In genomic region chr5:35088785-35089613, GRCm38 (mm10) we compare ENCODE assay signal across 8 mouse cellular contexts. TPM values are rescaled to one million over a fixed set of nuclear protein-coding genes. Genes with fewer than 3 reads are reported as not detected.
DNase-seq lines count a peak whose midpoint lies in the region; ATAC-seq and TF ChIP-seq lines count a peak whose summit lies in the region.
"Had no signal": no experiment of that assay in that cellular context is flagged by ENCODE, and none has a peak within 500 bp of the region (broad histone marks: within the 10 kb centered on the region; RNA-seq: fewer than 3 reads in every experiment).

No protein-coding gene starts in this region.

- peaks cover 3% of the 10 kb centered on the region; the same call in 1 of the 2 replicates for H3K4me1 ChIP-seq in G1E (ENCODE audit: insufficient read depth, low read depth, low read length)
- H3K4me1 ChIP-seq in cerebellum, adult 2 months (ENCODE audit: control insufficient read depth, insufficient read depth, low read length), result no peaks in the 10 kb centered on the region
- H3K4me1 ChIP-seq: limb, embryonic 12.5 days had no signal

- 77% methylated on average over 9 of the region's 9 CpGs for WGBS in cerebellum, adult 2 months

- intact Hi-C loops in gastrocnemius, adult 2 months (cut with DNase I), result loop anchor here (2.0 kb wide), 1 partner anchor 38 kb away; no protein-coding TSS in a partner anchor

- DNase-seq in A20 (ENCODE audit: low read depth, low spot score) (peak; percentile 82), G1E (ENCODE audit: low spot score) (peak; percentile 48)
- DNase-seq in cerebellum, adult 2 months, result peak; percentile 61 to 73
- peak; percentile 87 for DNase-seq in gastrocnemius, adult 2 months
- DNase-seq in layer of hippocampus, postnatal 10 days (ENCODE audit: low spot score in 2 of 2), result peak; percentile 72
- DNase-seq in lung, postnatal 36 days, result peak; percentile 82
- DNase-seq in right cerebral cortex, postnatal 36 days (ENCODE audit: low spot score in 2 of 2), result peak; percentile 42 to 48

- peaks cover 44% of the 10 kb centered on the region for H3K36me3 ChIP-seq in G1E (replicated peaks)

- no peak overlapping the region for H3K27ac ChIP-seq in cerebellum, adult 2 months (ENCODE audit: insufficient read depth, low read length)
- H3K27ac ChIP-seq in gastrocnemius, adult 2 months, result no peak overlapping the region
- H3K27ac ChIP-seq: limb, embryonic 12.5 days had no signal

- ATAC-seq in G1E (ENCODE audit: extremely low read depth, insufficient number of reproducible peaks, low FRiP score, poor library complexity, severe bottlenecking), result peak; percentile 28; the same call in 1 of the 2 replicates

- H3K4me3 ChIP-seq in G1E (ENCODE audit: low read depth, low read length), result no peak overlapping the region
- H3K4me3 ChIP-seq in cerebellum, adult 2 months (replicated peaks; ENCODE audit: insufficient read depth, low read depth, low read length), result no peak overlapping the region
- no peak overlapping the region for H3K4me3 ChIP-seq in gastrocnemius, adult 2 months
- H3K4me3 ChIP-seq: limb, embryonic 12.5 days had no signal

- TF ChIP-seq CTCF in G1E (IDR thresholded peaks at IDR 0.05; ENCODE audit: low read depth, low read length), result peak; percentile 64
- peak; percentile 78 for TF ChIP-seq CTCF in cerebellum, adult 2 months (IDR thresholded peaks at IDR 0.05; ENCODE audit: borderline replicate concordance, insufficient read depth, low read depth, low read length)
- peak; percentile 81 for TF ChIP-seq CTCF in gastrocnemius, adult 2 months (IDR thresholded peaks at IDR 0.05)

- H3K9me3 ChIP-seq in G1E (replicated peaks), result no peaks in the 10 kb centered on the region
- H3K9me3 ChIP-seq: limb, embryonic 12.5 days had no signal

- peaks cover 25% of the 10 kb centered on the region for H3K27me3 ChIP-seq in G1E (ENCODE audit: insufficient read depth, low read length)
- no peaks in the 10 kb centered on the region for H3K27me3 ChIP-seq in cerebellum, adult 2 months (ENCODE audit: control insufficient read depth, insufficient read depth, low read length)
- H3K27me3 ChIP-seq: limb, embryonic 12.5 days had no signal

- no peak for TF ChIP-seq POLR2A in cerebellum, adult 2 months (IDR thresholded peaks at IDR 0.05; ENCODE audit: borderline replicate concordance, insufficient read depth, low read length)

RNA-seq across cellular contexts. Expression of gene Lrpap1, which starts 16.6 kb away (rescaled TPM):
- 12.4 and 17.5 TPM in 2 replicates for total RNA-seq in G1E (2014; fragmentation: Nextera tagmentation)
- 42.5 and 44.5 TPM in 2 replicates for total RNA-seq in G1E (2017)
- polyA plus RNA-seq in G1E (2012), result 10.5 and 20.8 TPM in 2 replicates
- 112 and 124 TPM in 2 replicates for polyA plus RNA-seq in cerebellum, adult 2 months (2012; rRNA removed)
- 10 to 100 TPM; 28.2 to 30.2 TPM for total RNA-seq in gastrocnemius, adult 2 months (2021)
- total RNA-seq in layer of hippocampus, postnatal 10 days (2021), result 100 to 1,000 TPM; 130 to 149 TPM

RNA-seq across cellular contexts. Expression of gene Dok7, which starts 32.4 kb away (rescaled TPM):
- total RNA-seq in G1E (2014; fragmentation: Nextera tagmentation) (not detected in 2 replicates), G1E (2017) (not detected in 2 replicates)
- not detected in 2 replicates for polyA plus RNA-seq in G1E (2012)
- polyA plus RNA-seq in cerebellum, adult 2 months (2012; rRNA removed), result 17.3 and 19.0 TPM in 2 replicates
- total RNA-seq in gastrocnemius, adult 2 months (2021), result 10 to 100 TPM; 21.8 to 31.9 TPM
- 10 to 100 TPM; 16.6 to 20.5 TPM for total RNA-seq in layer of hippocampus, postnatal 10 days (2021)

RNA-seq across cellular contexts. Expression of gene Hgfac, which starts 47.7 kb away (rescaled TPM):
- total RNA-seq in G1E (2014; fragmentation: Nextera tagmentation), result not detected in 2 replicates
- 0.27 and 0.93 TPM in 2 replicates for total RNA-seq in G1E (2017)
- not detected in 2 replicates for polyA plus RNA-seq in G1E (2012)
- 0.13 and 0.30 TPM in 2 replicates for polyA plus RNA-seq in cerebellum, adult 2 months (2012; rRNA removed)
- under 1 TPM; 0.25 to 0.48 TPM for total RNA-seq in gastrocnemius, adult 2 months (2021)
- 1 to 10 TPM in 1 of 2 experiments, under 1 TPM in 1; 0.80 to 1.1 TPM for total RNA-seq in layer of hippocampus, postnatal 10 days (2021)

Comparison
In these comparisons a context has a peak if more than half of its experiments do, and no peak if none do; other contexts are left out.
1. RNA of gene Dok7, which starts 32.4 kb away (total RNA-seq): 21.8 to 31.9 TPM in gastrocnemius, adult 2 months and 16.6 to 20.5 TPM in layer of hippocampus, postnatal 10 days; not detected in G1E; every median in the first group is over 10 times any median in the second.
2. Peak in every context shown above with its lines, with median percentiles within 50 percentile points of each other: DNase-seq and CTCF ChIP-seq.